Mouse (Mus musculus): Measurements from ENCODE around the gene Stx6. TPM values are rescaled to one million over a fixed set of nuclear protein-coding genes. Genes with fewer than 3 reads are reported as not detected.

Gene Stx6
- total and polyA plus RNA-seq, 3 experiments: 26.0 to 33.4 (median 31.8) TPM

GRCm38 (mm10) chr1:155140076-155140475 lies 18.4 kb upstream of the Stx6 start:
- Histone ChIP-seq H3K36me3 (replicated peaks in 1 of 2; ENCODE audit: control insufficient read depth in 1 of 2, insufficient read depth in 1 of 2, low read length in 1 of 2) (peaks cover 0 to 23% of the 10 kb centered on the region in 2 experiments), H3K9me3 (replicated peaks; ENCODE audit: low read length) (no peaks in the 10 kb centered on the region), H3K4me3 (replicated peaks in 1 of 3; ENCODE audit: low read depth in 2 of 3, low read length in 2 of 3, poor library complexity in 1 of 3) (no peak overlapping the region), H3K79me2 (replicated peaks; ENCODE audit: control insufficient read depth, extremely low read depth, insufficient read depth, poor library complexity, severe bottlenecking) (no peaks in the 10 kb centered on the region), H3K27ac (ENCODE audit: insufficient read depth, low read depth) (no peak overlapping the region), H3K4me2 (ENCODE audit: insufficient read depth, low read depth, poor library complexity, severe bottlenecking) (no peak overlapping the region), H3K9ac (ENCODE audit: insufficient read depth, low read depth) (no peak overlapping the region), H3K27me3 (replicated peaks) (no peaks in the 10 kb centered on the region), H3K4me1 (ENCODE audit: control insufficient read depth in 1 of 2, insufficient read depth in 2 of 2) (peaks cover 18 to 60% of the 10 kb centered on the region in 2 experiments)
- TF ChIP-seq RCOR1 (conservative IDR thresholded peaks at IDR 0.05; ENCODE audit: low read depth, low read length) (no peak), NELFE (IDR thresholded peaks at IDR 0.05; ENCODE audit: low read depth, low read length) (no peak), GABPA (IDR thresholded peaks at IDR 0.05; ENCODE audit: insufficient replicate concordance, low read depth, low read length) (no peak), EP300 (IDR thresholded peaks at IDR 0.05; ENCODE audit: low read length) (no peak), HCFC1 (IDR thresholded peaks at IDR 0.05; ENCODE audit: low read depth, low read length) (no peak), IRF4 (IDR thresholded peaks at IDR 0.05; ENCODE audit: low read depth, low read length) (no peak; the same call in 1 of the 2 replicates), POLR2A (IDR thresholded peaks at IDR 0.05; ENCODE audit: low read depth, low read length) (no peak), MEF2A (IDR thresholded peaks at IDR 0.05; ENCODE audit: borderline replicate concordance, low read depth, low read length) (peak; percentile 19; the same call in 1 of the 2 replicates), ZC3H11A (IDR thresholded peaks at IDR 0.05; ENCODE audit: low read depth, low read length) (peak; percentile 50; the same call in 1 of the 2 replicates), SMC3 (IDR thresholded peaks at IDR 0.05; ENCODE audit: low read depth, low read length) (peak; percentile 96), CTCF (conservative IDR thresholded peaks at IDR 0.05 in 1 of 2, IDR thresholded peaks at IDR 0.05 in 1 of 2; ENCODE audit: low read depth in 2 of 2, low read length in 2 of 2) (peak; percentile 54 to 84), RAD21 (IDR thresholded peaks at IDR 0.05; ENCODE audit: low read depth, low read length) (peak; percentile 80), ETS1 (conservative IDR thresholded peaks at IDR 0.05; ENCODE audit: low read depth, low read length) (0 out of 2 replicates have a peak, but pooled peaks have one; percentile 21), JUND (conservative IDR thresholded peaks at IDR 0.05; ENCODE audit: low read depth, low read length) (peak; percentile 33; the same call in 1 of the 2 replicates)
- dilution Hi-C loops (cut with MboI; ENCODE audit: extremely low pct_ligation_motif_present, extremely low pct_unique_long_range_greater_than_20kb, low sequenced_read_pairs) (no loop called here), in situ Hi-C loops (cut with MboI; ENCODE audit: low pct_ligation_motif_present, low pct_unique_long_range_greater_than_20kb, low sequenced_read_pairs) (loop anchor here (5.0 kb wide), 1 partner anchor 43 kb away; the partner anchor contains the start of gene Ier5)
- peak; percentile 92 for DNase-seq (ENCODE audit: extremely low read depth)

DNA sequence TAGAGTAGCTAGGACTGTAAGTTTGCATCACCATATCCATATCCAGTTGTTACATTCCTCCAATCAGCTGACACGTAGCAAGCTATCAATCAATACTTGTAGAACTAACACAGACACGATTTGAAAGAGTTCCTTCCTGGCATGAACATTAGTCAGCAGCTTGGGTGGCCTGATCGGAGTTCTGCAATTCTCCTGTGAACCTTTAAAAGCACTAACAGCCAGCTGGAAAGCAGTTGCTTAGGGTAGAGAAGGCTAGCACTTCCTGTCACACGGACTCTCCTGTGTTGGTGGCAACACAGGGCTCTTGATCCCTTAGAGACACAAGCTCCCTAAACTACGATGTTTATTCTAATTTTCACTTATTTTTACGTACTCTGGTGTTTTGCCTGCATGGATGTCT lies 12.9 kb upstream of the Stx6 start:
- Histone ChIP-seq H3K9ac (ENCODE audit: insufficient read depth, low read depth) (peak overlapping the region; percentile 91), H3K27me3 (replicated peaks) (no peaks in the 10 kb centered on the region), H3K4me2 (ENCODE audit: insufficient read depth, low read depth, poor library complexity, severe bottlenecking) (peak overlapping the region; percentile 94), H3K9me3 (replicated peaks; ENCODE audit: low read length) (no peaks in the 10 kb centered on the region), H3K4me3 (replicated peaks in 1 of 3; ENCODE audit: low read depth in 2 of 3, low read length in 2 of 3, poor library complexity in 1 of 3) (peak overlapping the region; percentile 59 to 92 (median 84)), H3K79me2 (replicated peaks; ENCODE audit: control insufficient read depth, extremely low read depth, insufficient read depth, poor library complexity, severe bottlenecking) (no peaks in the 10 kb centered on the region), H3K4me1 (ENCODE audit: control insufficient read depth in 1 of 2, insufficient read depth in 2 of 2) (peaks cover 6 to 28% of the 10 kb centered on the region in 2 experiments), H3K36me3 (replicated peaks in 1 of 2; ENCODE audit: control insufficient read depth in 1 of 2, insufficient read depth in 1 of 2, low read length in 1 of 2) (no peaks in the 10 kb centered on the region), H3K27ac (ENCODE audit: insufficient read depth, low read depth) (no peak overlapping the region)
- in situ Hi-C loops (cut with MboI; ENCODE audit: low pct_ligation_motif_present, low pct_unique_long_range_greater_than_20kb, low sequenced_read_pairs): no loop called here
- peak; percentile 41 for DNase-seq (ENCODE audit: extremely low read depth)
- 0 out of 2 replicates have a peak, but pooled peaks have one; percentile 39 for TF ChIP-seq ELF1 (IDR thresholded peaks at IDR 0.05; ENCODE audit: low read depth, low read length)
- no peak for TF ChIP-seq PAX5 (IDR thresholded peaks at IDR 0.05; ENCODE audit: low read length)
- dilution Hi-C loops (cut with MboI; ENCODE audit: extremely low pct_ligation_motif_present, extremely low pct_unique_long_range_greater_than_20kb, low sequenced_read_pairs): no loop called here
